Mouse (Mus musculus): ENCODE data around the gene Gphn. TPM values are rescaled to one million over a fixed set of nuclear protein-coding genes. Genes with fewer than 3 reads are reported as not detected.
A peak's percentile ranks its signal among the peaks of the same experiment; 100 is the strongest.
"Not testable (repeated sequence)": the region's sequence is repeated elsewhere in the genome, so short reads cannot be mapped to it uniquely, and the experiment has no call there.

The Gphn gene
- total RNA-seq, 1 experiment from 2014 or later, result 32.5 TPM

- peak; percentile 56 for DNase-seq
Observed at GRCm38 (mm10) chr12:78332107-78332506, 105.9 kb downstream of the Gphn start.

GRCm38 (mm10) chr12:78356472-78356871 lies 130.3 kb downstream of the Gphn start:
- no peak for DNase-seq

- DNase-seq, result no peak
Observed at GRCm38 (mm10) chr12:78389267-78389666, 163.1 kb downstream of the Gphn start.

- DNase-seq, result no peak
Observed at GRCm38 (mm10) chr12:78395297-78395696, 169.1 kb downstream of the Gphn start.

DNA sequence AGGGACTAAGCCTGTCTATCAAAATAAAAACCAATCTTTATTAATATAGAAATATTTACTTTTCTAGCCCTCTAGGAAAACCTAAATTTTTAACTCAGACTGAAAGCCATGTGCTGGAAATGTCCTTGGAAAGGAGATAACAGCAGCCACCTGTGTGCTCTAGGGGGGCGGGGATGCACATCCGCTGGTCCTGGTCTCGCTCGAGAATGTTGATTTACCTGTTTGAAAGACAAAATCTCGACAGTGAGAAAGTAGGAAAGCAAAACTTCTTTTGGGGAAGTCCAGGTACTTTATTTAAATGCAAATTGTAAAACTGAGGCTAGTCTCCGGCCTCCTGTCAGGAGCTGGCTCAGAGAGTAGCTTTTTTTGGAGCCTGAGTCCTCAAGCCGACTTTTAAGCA lies 181.3 kb downstream of the Gphn start:
- DNase-seq, result not testable (repeated sequence)

DNA sequence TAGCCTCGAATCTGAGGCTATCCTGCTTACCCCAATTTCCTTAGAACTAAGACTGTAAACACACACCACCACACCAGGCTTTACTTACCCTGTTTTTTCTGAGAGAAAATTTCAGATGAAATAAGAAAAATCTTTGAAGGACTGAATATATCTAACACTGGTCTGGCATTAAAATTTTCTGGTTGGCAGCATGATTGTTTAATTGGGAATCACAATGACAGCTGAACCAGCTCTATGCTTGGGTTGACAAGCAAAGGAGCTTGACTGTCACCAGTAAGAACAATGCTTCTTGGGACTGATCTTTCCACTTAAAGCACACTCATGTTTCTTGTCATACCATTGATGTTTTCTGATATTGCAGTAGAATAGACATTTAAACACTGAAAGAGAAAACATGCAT lies 296.0 kb downstream of the Gphn start:
- DNase-seq, result no peak

- DNase-seq, result no peak
Observed at GRCm38 (mm10) chr12:78522804-78523394, 296.7 kb downstream of the Gphn start.

DNA sequence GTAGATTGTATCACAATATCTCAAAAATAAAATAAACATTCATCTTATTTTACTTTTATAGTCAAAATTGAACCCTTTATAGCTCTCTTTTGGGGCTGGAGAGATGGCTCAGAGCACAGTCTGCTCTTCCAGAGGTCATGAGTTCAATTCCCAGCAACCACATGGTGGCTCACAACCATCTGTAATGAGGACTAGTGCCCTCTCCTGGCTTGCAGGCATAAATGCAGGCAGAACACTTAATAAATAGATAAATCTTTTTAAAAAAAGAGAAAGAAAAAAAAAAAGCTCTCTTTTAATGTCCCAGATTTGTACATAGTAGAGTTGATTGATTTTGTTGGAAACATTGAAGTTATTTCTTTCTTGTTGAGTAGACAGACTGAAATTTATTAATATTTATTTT lies 311.4 kb downstream of the Gphn start:
- DNase-seq, result not testable (repeated sequence)

- DNase-seq, result no peak
Observed at GRCm38 (mm10) chr12:78550913-78551312, 324.7 kb downstream of the Gphn start.

- DNase-seq, result no peak
Observed at GRCm38 (mm10) chr12:78631816-78632215, 405.6 kb downstream of the Gphn start.

- DNase-seq, result no peak
Observed at GRCm38 (mm10) chr12:78639466-78639865, 413.3 kb downstream of the Gphn start.

- peak; percentile 15 for DNase-seq
Observed at GRCm38 (mm10) chr12:78640086-78640485, 413.9 kb downstream of the Gphn start.

GRCm38 (mm10) chr12:78641220-78641619 lies 415.0 kb downstream of the Gphn start:
- DNase-seq, result no peak

DNA sequence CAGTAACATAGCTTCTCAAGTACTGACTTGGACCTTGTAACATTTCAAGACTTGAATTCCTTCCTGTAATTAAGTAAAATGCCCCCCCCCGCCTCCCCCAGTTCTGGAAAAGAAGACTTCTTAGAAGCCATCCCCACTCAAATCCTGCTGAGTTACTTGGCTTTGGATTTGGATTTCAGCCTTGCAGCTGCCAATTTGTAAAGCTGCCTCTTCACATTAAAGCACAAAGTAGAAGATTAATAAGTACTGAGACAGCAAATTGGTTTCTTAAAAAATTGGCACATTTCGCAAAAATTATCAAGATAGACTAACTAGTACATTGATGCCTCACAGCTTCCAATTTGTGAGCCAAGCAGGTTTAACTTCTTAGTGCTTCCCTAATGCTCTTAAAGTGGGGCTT lies 417.5 kb downstream of the Gphn start:
- no peak for DNase-seq

- DNase-seq, result no peak
Observed at GRCm38 (mm10) chr12:78645282-78645681, 419.1 kb downstream of the Gphn start.

- DNase-seq, result no peak
Observed at GRCm38 (mm10) chr12:78659718-78660304, 433.6 kb downstream of the Gphn start.

GRCm38 (mm10) chr12:78678101-78678806 lies 452.1 kb downstream of the Gphn start:
- DNase-seq, result no peak

DNA sequence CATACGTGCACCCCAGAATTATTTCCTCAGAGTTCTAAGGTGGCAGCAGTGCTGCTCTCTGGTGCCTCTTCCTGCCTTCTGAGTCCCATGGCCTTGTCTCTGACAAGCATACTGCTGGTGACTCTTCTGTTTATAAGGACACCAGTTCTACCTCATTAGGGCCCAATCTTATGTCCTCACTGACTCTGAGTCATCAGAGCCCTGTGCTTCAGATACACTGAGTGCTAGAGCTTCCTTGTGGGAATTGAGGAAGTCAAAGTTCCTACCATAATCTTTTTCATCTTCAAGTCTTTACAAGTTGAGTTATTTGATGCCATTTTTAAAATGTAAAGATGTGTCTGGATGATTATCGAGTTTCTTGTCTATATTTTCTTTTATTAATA lies 452.6 kb downstream of the Gphn start:
- no peak for DNase-seq

- DNase-seq, result no peak
Observed at GRCm38 (mm10) chr12:78681048-78681447, 454.9 kb downstream of the Gphn start.

- no peak for DNase-seq
Observed at GRCm38 (mm10) chr12:78682279-78682678, 456.1 kb downstream of the Gphn start.

- no peak for DNase-seq
Observed at GRCm38 (mm10) chr12:78685669-78686215, 459.6 kb downstream of the Gphn start.

GRCm38 (mm10) chr12:78688876-78689275 lies 462.7 kb downstream of the Gphn start:
- DNase-seq, result no peak

DNA sequence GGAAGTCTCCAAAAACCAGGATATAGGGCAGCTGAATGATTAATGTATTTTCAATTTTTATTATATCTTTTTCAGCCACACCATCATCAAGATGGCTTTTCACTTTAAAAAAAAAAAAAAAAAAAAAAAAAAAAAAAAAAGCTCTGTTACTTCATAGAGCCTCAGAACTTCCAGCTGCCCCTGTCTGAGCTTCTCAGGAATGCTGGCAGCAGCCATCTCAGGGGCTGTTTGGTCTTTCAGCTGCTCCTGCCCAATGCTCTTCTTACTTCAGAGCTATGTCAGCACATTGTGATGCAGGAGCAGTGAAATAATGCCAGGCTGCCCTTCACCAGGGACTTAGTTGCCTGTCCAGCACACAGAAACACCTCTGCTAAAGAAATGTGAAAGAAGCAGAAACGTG lies 465.1 kb downstream of the Gphn start, which contains the start of gene Fam71d:
Fam71d (plus strand) TSS at position 211 of the 400 bp plus-strand sequence.
- no peak for DNase-seq

Data from adrenal gland, postnatal 25 days (tissue).